Mouse (Mus musculus) testis, adult 2 months (tissue): ENCODE data around the gene Rnf225.

Source experiments
- CTCF ChIP-seq: fragments of 200-500 bp; IDR thresholded peaks from 2 replicates; pipeline ENCODE4 v1.5.1; 2012; ENCODE audit warnings: low read depth, mild to moderate bottlenecking, inconsistent platforms, low read length, moderate library complexity; ENCODE audit not compliant: control insufficient read depth, insufficient read depth, insufficient replicate concordance
- POLR2A ChIP-seq: fragments of 200-500 bp; IDR thresholded peaks from 2 replicates; pipeline ENCODE4 v1.6.1; 2012; ENCODE audit warnings: low read depth, mild to moderate bottlenecking, inconsistent platforms, low read length, moderate library complexity; ENCODE audit not compliant: control insufficient read depth

GRCm38 (mm10) chr7:12922729-12923128 lies 4.5 kb upstream of the Rnf225 start:
- no peak for TF ChIP-seq POLR2A
- no peak for TF ChIP-seq CTCF
